Mouse (Mus musculus) myocyte (in vitro differentiated cells): ENCODE data around the gene Mon1a. TPM values are rescaled to one million over a fixed set of nuclear protein-coding genes. Genes with fewer than 3 reads are reported as not detected.

ENCODE experiments used
- H3K27me3 ChIP-seq: one replicate; pipeline ENCODE4 v1.6.1; 2011; ENCODE audit not compliant: control insufficient read depth, insufficient read depth, insufficient read length
- H3K36me3 ChIP-seq: one replicate; pipeline ENCODE4 v1.6.1; 2011; ENCODE audit not compliant: control insufficient read depth, insufficient read depth
- H3K4me2 ChIP-seq: one replicate; pipeline ENCODE4 v1.6.1; 2011; ENCODE audit warnings: low read depth, control low read depth
- H3K4me3 ChIP-seq: one replicate; pipeline ENCODE4 v1.5.1; 2011; ENCODE audit warnings: mild to moderate bottlenecking, control low read depth, moderate library complexity
- H3K79me2 ChIP-seq: one replicate; pipeline ENCODE4 v1.6.1; 2011; ENCODE audit not compliant: control insufficient read depth, insufficient read depth
- H3ac ChIP-seq: one replicate; pipeline ENCODE4 v1.6.1; 2011; ENCODE audit not compliant: control insufficient read depth, insufficient read length
- CEBPB ChIP-seq: IDR thresholded peaks from 2 replicates; pipeline ENCODE4 v1.6.1; 2011; ENCODE audit warnings: mild to moderate bottlenecking, moderate library complexity; ENCODE audit not compliant: poor library complexity, insufficient read depth, severe bottlenecking
- E2F4 ChIP-seq: IDR thresholded peaks from one replicate; pipeline ENCODE4 v1.6.1; 2011; ENCODE audit warnings: mild to moderate bottlenecking, control low read depth, moderate library complexity; ENCODE audit not compliant: insufficient read depth
- MAX ChIP-seq: IDR thresholded peaks from one replicate; pipeline ENCODE4 v1.6.1; 2011; ENCODE audit warnings: low read depth, mild to moderate bottlenecking, control low read depth
- MYOD1 ChIP-seq, 3 experiments: IDR thresholded peaks; one replicate each; pipeline ENCODE4 v1.6.1; 2011; ENCODE audit warnings: control low read depth in 2 of 3, low read depth in 2 of 3, mild to moderate bottlenecking in 2 of 3, moderate library complexity in 1 of 3; ENCODE audit not compliant: insufficient read length in 2 of 3, control insufficient read depth in 1 of 3
- MYOG ChIP-seq, 3 experiments: IDR thresholded peaks; one replicate each; pipeline ENCODE4 v1.6.1; 2011; ENCODE audit warnings: control low read depth in 2 of 3, low read depth in 2 of 3, mild to moderate bottlenecking in 2 of 3; ENCODE audit not compliant: insufficient read length in 2 of 3, control insufficient read depth in 1 of 3, insufficient read depth in 1 of 3
- POLR2A ChIP-seq: IDR thresholded peaks from one replicate; pipeline ENCODE4 v1.6.1; 2011; ENCODE audit warnings: low read depth, mild to moderate bottlenecking, control low read depth, moderate library complexity; ENCODE audit not compliant: insufficient read length
- POLR2AphosphoS2 ChIP-seq: IDR thresholded peaks from one replicate; pipeline ENCODE4 v1.6.1; 2011; ENCODE audit warnings: low read depth, control low read depth; ENCODE audit not compliant: insufficient read length
- REST ChIP-seq: IDR thresholded peaks from one replicate; pipeline ENCODE4 v1.6.1; 2011; ENCODE audit warnings: mild to moderate bottlenecking, control low read depth, moderate library complexity; ENCODE audit not compliant: insufficient read depth, insufficient read length
- SRF ChIP-seq: IDR thresholded peaks from one replicate; pipeline ENCODE4 v1.6.1; 2011; ENCODE audit warnings: low read depth; ENCODE audit not compliant: control insufficient read depth, insufficient read length
- TCF12 ChIP-seq: IDR thresholded peaks from one replicate; pipeline ENCODE4 v1.6.1; 2011; ENCODE audit warnings: mild to moderate bottlenecking, control low read depth; ENCODE audit not compliant: poor library complexity, insufficient read depth, severe bottlenecking
- TCF3 ChIP-seq: IDR thresholded peaks from one replicate; pipeline ENCODE4 v1.6.1; 2011; ENCODE audit warnings: low read depth, control low read depth; ENCODE audit not compliant: insufficient read length
- USF1 ChIP-seq: IDR thresholded peaks from one replicate; pipeline ENCODE4 v1.6.1; 2011; ENCODE audit warnings: low read depth, mild to moderate bottlenecking, control low read depth, moderate library complexity
- polyA plus RNA-seq: library from polyadenylated mRNA; unstranded; fragments of >200 nt; fragmentation: generic; extraction: Trizol; gene quantifications from one replicate; pipeline ENCODE4 v1.2.1, GENCODE M21; 2012; ENCODE audit warnings: missing spikeins

Gene Mon1a
- polyA plus RNA-seq, 1 experiment, result 8.4 TPM

DNA sequence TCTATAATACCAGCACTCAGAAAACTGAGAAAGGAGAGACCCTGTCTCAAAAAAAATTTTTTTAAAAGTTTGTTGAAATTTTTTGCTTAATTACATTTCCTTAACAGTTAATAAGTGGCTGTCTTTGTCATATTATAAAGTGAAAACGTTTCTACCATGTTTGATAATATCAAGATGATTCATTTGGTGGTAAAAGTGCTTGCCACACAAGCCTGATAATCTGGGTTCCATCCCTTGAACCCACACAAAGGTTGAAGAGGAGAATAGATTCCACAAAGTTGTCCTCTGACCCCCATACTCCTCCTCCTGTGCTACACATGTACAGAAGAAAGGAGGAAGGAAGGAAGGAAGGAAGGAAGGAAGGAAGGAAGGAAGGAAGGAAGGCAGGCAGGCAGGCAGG is 23.5 kb upstream of the Mon1a start:
- no peak overlapping the region for H3K4me3 ChIP-seq
- no peaks in the 10 kb centered on the region for H3K36me3 ChIP-seq
- no peak overlapping the region for H3K4me2 ChIP-seq
- no peak overlapping the region for H3ac ChIP-seq
- H3K79me2 ChIP-seq, result peaks cover 91% of the 10 kb centered on the region
- TF ChIP-seq SRF (no peak), POLR2A (no peak), REST (no peak), MAX (no peak), CEBPB (no peak), E2F4 (no peak), TCF3 (no peak), MYOG (IDR thresholded peaks at IDR 0.05; ENCODE audit: control insufficient read depth in 1 of 3, insufficient read depth in 1 of 3, insufficient read length in 2 of 3, low read depth in 2 of 3) (no peak), MYOD1 (IDR thresholded peaks at IDR 0.05; ENCODE audit: control insufficient read depth in 1 of 3, insufficient read length in 2 of 3, low read depth in 2 of 3) (no peak), USF1 (no peak), POLR2AphosphoS2 (no peak), TCF12 (no peak)
- H3K27me3 ChIP-seq, result no peaks in the 10 kb centered on the region

DNA sequence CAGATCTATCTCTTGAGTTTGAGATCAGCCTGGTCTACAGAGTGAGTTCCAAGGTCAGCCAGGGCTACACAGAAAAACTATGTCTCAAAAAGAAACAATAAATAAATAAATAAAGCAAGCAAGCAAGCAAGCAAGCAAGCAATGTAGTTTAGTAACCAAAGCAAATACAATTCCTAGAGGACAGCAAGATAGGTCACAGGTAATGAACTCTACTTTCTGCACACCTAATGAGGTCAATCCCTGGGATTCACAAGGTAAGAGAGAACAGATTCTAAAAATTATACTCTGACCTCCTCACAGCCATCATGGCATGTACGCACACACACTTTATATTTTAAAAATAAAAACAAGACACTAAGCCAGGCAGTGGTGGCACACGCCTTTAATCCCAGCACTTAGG is 21.9 kb upstream of the Mon1a start:
- TF ChIP-seq POLR2A (no peak), REST (no peak), MYOG (IDR thresholded peaks at IDR 0.05; ENCODE audit: control insufficient read depth in 1 of 3, insufficient read depth in 1 of 3, insufficient read length in 2 of 3, low read depth in 2 of 3) (no peak), E2F4 (no peak), POLR2AphosphoS2 (no peak), MAX (no peak), TCF3 (no peak), SRF (no peak), TCF12 (no peak)
- Histone ChIP-seq H3K79me2 (peaks cover 94% of the 10 kb centered on the region), H3K4me3 (no peak overlapping the region), H3K36me3 (no peaks in the 10 kb centered on the region), H3ac (no peak overlapping the region), H3K27me3 (no peaks in the 10 kb centered on the region), H3K4me2 (no peak overlapping the region)

DNA sequence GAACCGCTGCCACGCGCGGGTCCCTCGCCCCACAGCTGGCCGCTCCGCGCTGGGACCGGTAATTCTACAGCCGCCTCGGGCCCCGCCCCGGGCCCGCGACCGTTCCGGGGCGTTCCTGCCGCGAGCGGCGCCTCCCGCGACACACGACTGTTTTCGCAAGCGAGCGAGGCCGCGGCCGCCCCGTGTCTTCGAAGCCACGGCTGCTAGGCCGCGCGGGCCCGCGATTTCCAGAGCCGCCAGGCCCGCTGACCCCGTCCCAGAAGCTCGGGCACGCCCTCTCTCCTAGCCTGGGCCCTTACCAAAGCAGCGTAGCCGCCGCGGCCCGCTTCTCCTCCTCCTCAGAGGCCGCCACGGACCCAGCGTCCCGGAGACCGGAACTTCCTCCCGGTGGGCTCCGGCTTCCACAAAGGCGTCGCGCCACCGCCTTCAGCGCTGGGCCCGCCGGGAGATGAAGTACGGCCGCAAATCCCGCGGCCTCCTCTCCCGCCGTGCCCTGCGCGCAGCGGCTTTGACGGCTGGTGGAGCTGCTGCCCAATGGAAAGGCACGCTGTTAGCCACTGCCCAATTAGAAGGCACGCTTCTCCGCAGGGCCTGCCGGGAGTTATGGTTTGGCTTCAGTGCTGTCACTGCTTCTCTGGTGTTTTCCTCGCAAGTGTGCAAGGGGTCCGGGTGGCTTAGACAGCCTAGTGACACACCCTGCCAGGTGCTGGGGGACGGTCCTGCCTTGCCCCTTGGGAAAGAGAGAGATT is 15.4 kb upstream of the Mon1a start:
- Histone ChIP-seq H3ac (peak overlapping the region; percentile 89), H3K79me2 (peaks cover 47% of the 10 kb centered on the region), H3K4me3 (peak overlapping the region; percentile 74), H3K36me3 (no peaks in the 10 kb centered on the region), H3K4me2 (peak overlapping the region; percentile 93), H3K27me3 (no peaks in the 10 kb centered on the region)
- peak; percentile 70 for TF ChIP-seq POLR2A
- TF ChIP-seq USF1, result no peak
- no peak for TF ChIP-seq CEBPB
- peak; percentile 68 for TF ChIP-seq E2F4
- TF ChIP-seq MYOD1 (IDR thresholded peaks at IDR 0.05; ENCODE audit: control insufficient read depth in 1 of 3, insufficient read length in 2 of 3, low read depth in 2 of 3), result peak in 2 of 3 experiments; percentile 71 to 75
- TF ChIP-seq MYOG (IDR thresholded peaks at IDR 0.05; ENCODE audit: control insufficient read depth in 1 of 3, insufficient read depth in 1 of 3, insufficient read length in 2 of 3, low read depth in 2 of 3), result peak in 1 of 3 experiments; percentile 8
- no peak for TF ChIP-seq MAX
- TF ChIP-seq TCF3, result no peak
- no peak for TF ChIP-seq REST
- TF ChIP-seq POLR2AphosphoS2, result peak; percentile 63
- TF ChIP-seq SRF, result no peak
- no peak for TF ChIP-seq TCF12

DNA sequence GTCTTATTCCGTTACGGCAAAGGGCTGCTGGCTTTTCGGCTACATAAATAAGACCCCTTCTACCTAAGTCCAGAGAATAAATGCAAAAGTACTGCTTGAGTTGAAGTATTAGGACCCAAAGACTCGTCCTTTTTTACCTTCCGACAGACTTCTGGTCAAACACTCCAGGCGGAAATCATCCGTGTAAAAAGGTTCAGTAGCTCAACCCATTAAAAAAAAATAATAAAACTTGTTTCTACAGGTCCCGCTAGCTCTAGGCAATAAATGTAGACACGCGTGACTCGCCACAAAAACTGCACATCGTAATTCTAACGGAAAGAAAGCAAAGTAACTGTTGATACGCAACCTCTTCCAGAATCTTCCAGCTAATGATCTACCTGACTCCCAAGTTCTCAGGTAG is 14.8 kb upstream of the Mon1a start, which contains the start of gene Rbm6:
TSS of gene Rbm6 (minus strand) at position 101 of the 400 bp plus-strand sequence.
- Histone ChIP-seq H3ac (peak within 1 kb of the TSS; percentile 89), H3K4me3 (peak within 1 kb of the TSS; percentile 74), H3K27me3 (no peaks in the 10 kb centered on the region), H3K36me3 (no peaks in the 10 kb centered on the region), H3K79me2 (peaks cover 41% of the 10 kb centered on the region), H3K4me2 (peak within 1 kb of the TSS; percentile 93)
- TF ChIP-seq TCF3 (no peak), MYOD1 (IDR thresholded peaks at IDR 0.05; ENCODE audit: control insufficient read depth in 1 of 3, insufficient read length in 2 of 3, low read depth in 2 of 3) (no peak), TCF12 (no peak), POLR2A (no peak), MAX (no peak), E2F4 (no peak), REST (no peak), MYOG (IDR thresholded peaks at IDR 0.05; ENCODE audit: control insufficient read depth in 1 of 3, insufficient read depth in 1 of 3, insufficient read length in 2 of 3, low read depth in 2 of 3) (no peak)
